Mouse (Mus musculus) testis, adult 2 months (tissue): Measurements from ENCODE around the gene Klk5.

Experiments used
- CTCF ChIP-seq: fragments of 200-500 bp; IDR thresholded peaks from 2 replicates; pipeline ENCODE4 v1.5.1; 2012; ENCODE audit warnings: low read depth, mild to moderate bottlenecking, inconsistent platforms, low read length, moderate library complexity; ENCODE audit not compliant: control insufficient read depth, insufficient read depth, insufficient replicate concordance
- POLR2A ChIP-seq: fragments of 200-500 bp; IDR thresholded peaks from 2 replicates; pipeline ENCODE4 v1.6.1; 2012; ENCODE audit warnings: low read depth, mild to moderate bottlenecking, inconsistent platforms, low read length, moderate library complexity; ENCODE audit not compliant: control insufficient read depth

DNA sequence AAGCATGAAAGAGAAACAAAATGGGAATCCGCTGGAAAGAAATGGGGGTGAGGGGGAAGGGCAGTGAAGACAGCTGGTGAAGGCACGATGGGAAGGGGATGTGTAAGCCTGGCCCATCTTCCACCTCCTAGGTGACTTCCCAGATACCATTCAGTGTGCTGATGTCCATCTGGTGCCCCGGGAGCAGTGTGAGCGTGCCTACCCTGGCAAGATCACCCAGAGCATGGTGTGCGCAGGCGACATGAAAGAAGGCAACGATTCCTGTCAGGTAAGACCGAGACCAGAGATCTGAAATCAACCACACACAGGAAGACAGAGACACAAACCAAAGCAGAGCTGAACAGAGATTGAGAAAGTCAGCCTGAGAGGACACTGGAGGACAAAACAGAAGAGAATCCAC is 12.8 kb upstream of the Klk5 start:
- TF ChIP-seq POLR2A (no peak), CTCF (no peak)
